Mouse (Mus musculus): ENCODE data around the gene Birc6. TPM values are rescaled to one million over a fixed set of nuclear protein-coding genes. Genes with fewer than 3 reads are reported as not detected.

Birc6 gene
- polyA plus RNA-seq, 1 experiment from 2014 or later = 63.7 TPM

DNA sequence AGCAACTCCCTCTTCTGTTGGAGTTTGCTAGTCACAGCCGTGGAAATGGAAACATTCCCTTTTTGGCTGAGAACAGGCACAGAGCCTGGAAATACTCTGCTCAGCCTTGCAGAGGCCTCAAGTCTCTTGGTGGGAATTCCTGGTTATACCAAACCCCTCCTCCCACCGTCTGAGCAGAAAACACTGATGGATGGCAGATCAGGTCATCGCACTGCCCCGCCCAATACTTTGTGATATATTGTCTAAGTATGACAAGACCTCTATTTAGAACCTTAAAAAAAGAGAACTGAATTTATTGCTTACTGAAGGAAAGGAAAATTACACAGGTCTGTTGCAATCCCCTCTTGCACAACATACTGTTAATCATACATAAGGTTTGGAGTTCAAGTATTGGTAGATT lies 182.6 kb downstream of the Birc6 start:
- TF ChIP-seq CTCF (IDR thresholded peaks at IDR 0.05; ENCODE audit: low read depth) = peak; percentile 23
- H3K4me1 ChIP-seq (replicated peaks; ENCODE audit: control insufficient read depth, insufficient read depth, low read length) = 0 out of 2 replicates have a peak, but pooled peaks cover 2% of the 10 kb centered on the region
- H3K27me3 ChIP-seq (replicated peaks; ENCODE audit: control insufficient read depth, insufficient read depth, low read length) = no peaks in the 10 kb centered on the region
- no peak overlapping the region for H3K4me3 ChIP-seq (ENCODE audit: low read depth, low read length)
- whole genome bisulfite sequencing = 31% methylated on average over 4 of the region's 4 CpGs
- no peaks in the 10 kb centered on the region for H3K36me3 ChIP-seq (ENCODE audit: control insufficient read depth, insufficient read depth)
- H3K4me2 ChIP-seq (replicated peaks; ENCODE audit: low read depth) = no peak overlapping the region; the same call in 1 of the 2 replicates
- H3K9me3 ChIP-seq (ENCODE audit: control insufficient read depth) = no peaks in the 10 kb centered on the region
- no peak overlapping the region; the same call in 1 of the 2 replicates for H3K27ac ChIP-seq (ENCODE audit: low read depth, low read length)
- ATAC-seq = peak; percentile 63
- H3K9ac ChIP-seq (ENCODE audit: low read depth, low read length) = no peak overlapping the region

- 0 out of 2 replicates have a peak overlapping the region, but pooled peaks have one; percentile 2 for H3K27ac ChIP-seq (ENCODE audit: low read depth, low read length)
- ATAC-seq = no peak
- H3K27me3 ChIP-seq (replicated peaks; ENCODE audit: control insufficient read depth, insufficient read depth, low read length) = no peaks in the 10 kb centered on the region
- WGBS = 84% methylated on average over 8 of the region's 8 CpGs
- H3K4me2 ChIP-seq (replicated peaks; ENCODE audit: low read depth) = no peak overlapping the region
- no peaks in the 10 kb centered on the region for H3K36me3 ChIP-seq (ENCODE audit: control insufficient read depth, insufficient read depth)
- no peaks in the 10 kb centered on the region for H3K9me3 ChIP-seq (ENCODE audit: control insufficient read depth)
- H3K9ac ChIP-seq (ENCODE audit: low read depth, low read length) = no peak overlapping the region
- no peak for TF ChIP-seq CTCF (IDR thresholded peaks at IDR 0.05; ENCODE audit: low read depth)
- 0 out of 2 replicates have a peak, but pooled peaks cover 2% of the 10 kb centered on the region for H3K4me1 ChIP-seq (replicated peaks; ENCODE audit: control insufficient read depth, insufficient read depth, low read length)
- no peak overlapping the region for H3K4me3 ChIP-seq (ENCODE audit: low read depth, low read length)
These were observed 183.5 kb downstream of the Birc6 start for GRCm38 (mm10) chr17:74711627-74712026.

- TF ChIP-seq CTCF (IDR thresholded peaks at IDR 0.05; ENCODE audit: low read depth) = no peak
- WGBS = 55% methylated on average over 3 of the region's 3 CpGs
- Histone ChIP-seq H3K4me1 (replicated peaks; ENCODE audit: control insufficient read depth, insufficient read depth, low read length) (0 out of 2 replicates have a peak, but pooled peaks cover 2% of the 10 kb centered on the region), H3K36me3 (ENCODE audit: control insufficient read depth, insufficient read depth) (no peaks in the 10 kb centered on the region), H3K4me3 (ENCODE audit: low read depth, low read length) (no peak overlapping the region), H3K9ac (ENCODE audit: low read depth, low read length) (no peak overlapping the region), H3K9me3 (ENCODE audit: control insufficient read depth) (no peaks in the 10 kb centered on the region), H3K27ac (ENCODE audit: low read depth, low read length) (no peak overlapping the region; the same call in 1 of the 2 replicates), H3K27me3 (replicated peaks; ENCODE audit: control insufficient read depth, insufficient read depth, low read length) (no peaks in the 10 kb centered on the region), H3K4me2 (replicated peaks; ENCODE audit: low read depth) (no peak overlapping the region)
- no peak for ATAC-seq
These were observed 187.0 kb downstream of the Birc6 start for GRCm38 (mm10) chr17:74715128-74715527.

GRCm38 (mm10) chr17:74715724-74716123 lies 187.6 kb downstream of the Birc6 start:
- ATAC-seq = no peak
- Histone ChIP-seq H3K4me2 (replicated peaks; ENCODE audit: low read depth) (no peak overlapping the region), H3K4me3 (ENCODE audit: low read depth, low read length) (no peak overlapping the region), H3K9ac (ENCODE audit: low read depth, low read length) (no peak overlapping the region), H3K27me3 (replicated peaks; ENCODE audit: control insufficient read depth, insufficient read depth, low read length) (no peaks in the 10 kb centered on the region), H3K9me3 (ENCODE audit: control insufficient read depth) (no peaks in the 10 kb centered on the region), H3K27ac (ENCODE audit: low read depth, low read length) (peak overlapping the region; percentile 46; the same call in 1 of the 2 replicates), H3K4me1 (replicated peaks; ENCODE audit: control insufficient read depth, insufficient read depth, low read length) (0 out of 2 replicates have a peak, but pooled peaks cover 2% of the 10 kb centered on the region), H3K36me3 (ENCODE audit: control insufficient read depth, insufficient read depth) (no peaks in the 10 kb centered on the region)
- 56% methylated on average over 1 of the region's 1 CpGs for WGBS
- no peak for TF ChIP-seq CTCF (IDR thresholded peaks at IDR 0.05; ENCODE audit: low read depth)

DNA sequence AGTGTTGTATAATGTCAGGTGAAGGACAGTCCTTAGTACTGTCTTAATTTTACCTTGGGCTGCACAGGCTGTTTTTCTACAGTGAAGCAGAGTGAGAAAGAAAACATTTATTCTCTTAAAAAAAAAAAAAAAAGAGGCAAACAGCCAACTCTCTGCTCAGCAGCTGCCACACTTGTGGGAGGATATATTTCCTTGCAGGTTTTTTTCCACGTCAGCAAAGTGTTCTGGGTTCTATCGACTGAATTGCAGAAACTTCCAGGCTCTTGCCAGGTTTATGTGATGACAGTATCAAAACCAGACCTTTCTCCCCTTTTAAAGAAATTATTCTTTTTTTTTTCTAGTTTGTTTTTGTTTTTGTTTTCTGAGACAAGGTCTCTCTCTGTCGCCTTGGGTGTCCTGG lies 188.5 kb downstream of the Birc6 start:
- H3K27ac ChIP-seq (ENCODE audit: low read depth, low read length) = peak overlapping the region; percentile 75
- no peak for ATAC-seq
- peak overlapping the region; percentile 73; the same call in 1 of the 2 replicates for H3K4me3 ChIP-seq (ENCODE audit: low read depth, low read length)

GRCm38 (mm10) chr17:74717091-74717617 lies 189.1 kb downstream of the Birc6 start:
- no peaks in the 10 kb centered on the region for H3K9me3 ChIP-seq (ENCODE audit: control insufficient read depth)
- peak; percentile 66 for ATAC-seq

More for the DNA sequence above, 188.5 kb downstream of the Birc6 start:
- Histone ChIP-seq H3K4me2 (replicated peaks; ENCODE audit: low read depth) (peak overlapping the region; percentile 80), H3K4me1 (replicated peaks; ENCODE audit: control insufficient read depth, insufficient read depth, low read length) (0 out of 2 replicates have a peak, but pooled peaks cover under 1% of the 10 kb centered on the region), H3K9me3 (ENCODE audit: control insufficient read depth) (no peaks in the 10 kb centered on the region), H3K27me3 (replicated peaks; ENCODE audit: control insufficient read depth, insufficient read depth, low read length) (no peaks in the 10 kb centered on the region), H3K9ac (ENCODE audit: low read depth, low read length) (no peak overlapping the region), H3K36me3 (ENCODE audit: control insufficient read depth, insufficient read depth) (peaks cover 7% of the 10 kb centered on the region; the same call in 1 of the 2 replicates)
- TF ChIP-seq CTCF (IDR thresholded peaks at IDR 0.05; ENCODE audit: low read depth) = no peak
- WGBS = 32% methylated on average over 3 of the region's 3 CpGs

More at GRCm38 (mm10) chr17:74717091-74717617, 189.1 kb downstream of the Birc6 start:
- WGBS = 6% methylated on average over 14 of the region's 14 CpGs
- Histone ChIP-seq H3K4me3 (ENCODE audit: low read depth, low read length) (peak overlapping the region; percentile 73), H3K27me3 (replicated peaks; ENCODE audit: control insufficient read depth, insufficient read depth, low read length) (no peaks in the 10 kb centered on the region), H3K27ac (ENCODE audit: low read depth, low read length) (peak overlapping the region; percentile 75), H3K4me1 (replicated peaks; ENCODE audit: control insufficient read depth, insufficient read depth, low read length) (no peaks in the 10 kb centered on the region), H3K9ac (ENCODE audit: low read depth, low read length) (peak overlapping the region; percentile 53), H3K4me2 (replicated peaks; ENCODE audit: low read depth) (peak overlapping the region; percentile 80), H3K36me3 (ENCODE audit: control insufficient read depth, insufficient read depth) (peaks cover 11% of the 10 kb centered on the region)
- TF ChIP-seq CTCF (IDR thresholded peaks at IDR 0.05; ENCODE audit: low read depth) = no peak

All from intestine, postnatal 0 days (tissue).